Mouse (Mus musculus): ENCODE measurements at regions not wholly inside any gene's neighbourhood (a gene's known extent, or its start where the extent isn't known, plus 50 kb on each side); places are given as distances from the start of the nearest gene placed in this dataset.
A peak's percentile ranks its signal among the peaks of the same experiment; 100 is the strongest.

GRCm38 (mm10) chr11:113031405-113031804, 249.4 kb downstream of the Sox9 start:
- DNase-seq, result no peak

GRCm38 (mm10) chr11:113032487-113033228, 250.6 kb downstream of the Sox9 start:
- no peak for DNase-seq

- DNase-seq, result no peak
These were observed 252.9 kb downstream of the Sox9 start for GRCm38 (mm10) chr11:113034911-113035310.

GRCm38 (mm10) chr11:113037736-113038135, 255.7 kb downstream of the Sox9 start:
- no peak for DNase-seq

- DNase-seq, result no peak
These were observed 260.7 kb downstream of the Sox9 start for GRCm38 (mm10) chr11:113042710-113043109.

DNA sequence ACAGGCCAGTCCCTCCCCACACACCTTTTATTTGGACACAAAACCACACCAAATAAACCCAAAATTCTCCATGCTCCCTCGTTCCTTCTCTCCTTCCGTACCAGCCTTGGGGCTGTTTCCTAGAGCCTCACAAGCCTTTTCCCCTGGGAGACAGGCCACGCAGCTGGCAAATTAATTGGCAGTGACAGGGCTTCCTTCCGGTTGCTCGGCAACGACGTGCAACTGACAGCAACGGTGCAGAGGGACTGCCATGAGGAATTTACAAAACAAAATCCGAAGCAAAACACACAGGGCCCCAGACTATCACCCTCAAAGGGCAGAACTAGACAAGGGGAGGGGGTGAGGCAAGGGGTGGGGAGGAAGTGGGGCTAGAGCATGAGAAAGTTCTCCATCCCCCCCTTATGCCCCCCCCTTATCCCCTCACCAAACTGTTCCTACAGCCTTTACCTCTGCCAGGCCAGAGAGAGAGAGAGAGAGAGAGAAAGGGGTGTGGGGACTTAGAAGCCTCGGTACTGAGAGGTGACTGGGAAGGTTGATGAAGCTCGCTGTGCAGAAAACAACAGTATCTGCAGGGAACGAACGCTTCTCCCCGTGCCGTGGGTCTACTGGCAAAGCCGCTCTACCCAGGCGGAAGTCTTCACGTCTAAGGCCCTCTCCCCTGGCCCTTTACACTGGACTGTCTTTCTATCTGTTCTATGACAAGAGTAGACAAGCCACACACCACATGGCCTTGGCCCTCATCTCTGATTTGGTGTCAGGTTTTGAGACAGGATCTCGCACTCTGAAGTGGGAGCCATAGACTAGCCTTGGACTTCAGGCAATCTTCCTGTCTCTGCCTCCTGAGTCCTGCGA, 264.4 kb downstream of the Sox9 start:
- DNase-seq, result peak in 1 of 2 experiments; percentile 35

- no peak for DNase-seq
These were observed 266.1 kb downstream of the Sox9 start for GRCm38 (mm10) chr11:113048158-113048557.

- DNase-seq, result no peak
These were observed 267.6 kb downstream of the Sox9 start for GRCm38 (mm10) chr11:113049593-113049992.

GRCm38 (mm10) chr11:113052536-113052935, 270.5 kb downstream of the Sox9 start:
- DNase-seq, result no peak

GRCm38 (mm10) chr11:113056042-113056632, 274.1 kb downstream of the Sox9 start:
- DNase-seq, result no peak

DNA sequence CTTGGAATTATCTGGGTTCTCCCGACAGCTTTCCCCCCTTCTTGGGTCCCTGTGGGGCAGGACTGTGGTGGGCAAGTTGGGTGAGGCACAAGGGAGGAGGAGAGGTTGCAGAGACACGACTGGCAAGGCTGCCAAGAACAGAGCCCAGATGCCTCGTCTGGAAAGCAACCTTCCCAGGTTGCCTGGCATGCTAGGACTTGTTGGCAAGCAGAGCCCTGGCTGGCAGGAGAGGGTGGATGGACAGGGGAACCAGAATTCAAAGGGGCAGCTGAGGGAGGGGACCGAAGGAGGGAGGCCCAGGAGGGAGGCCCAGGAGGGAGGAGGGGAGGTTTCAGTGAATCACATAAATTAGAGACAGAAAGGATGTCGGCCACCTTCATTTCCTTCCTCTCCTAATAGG, 274.8 kb downstream of the Sox9 start:
- DNase-seq, result peak; percentile 63 to 72

DNA sequence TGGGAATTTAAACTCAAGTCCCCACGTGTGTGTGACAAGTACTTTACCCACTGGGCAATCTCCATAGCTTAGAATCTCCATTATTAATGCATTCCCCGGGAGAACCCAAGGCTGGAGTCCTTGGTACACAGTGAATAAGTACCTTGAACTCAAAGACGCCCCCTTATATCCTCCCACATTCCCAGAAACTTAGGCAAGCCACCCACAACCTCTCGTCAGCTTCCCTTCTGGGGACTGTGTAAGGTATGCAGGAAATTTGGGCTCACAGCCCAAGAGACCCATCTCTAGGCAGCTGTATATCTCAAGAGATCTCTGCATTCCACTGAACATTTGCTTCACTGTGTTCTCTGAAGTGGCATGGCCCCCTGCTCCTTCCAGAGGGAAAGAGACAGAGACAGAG, 288.3 kb downstream of the Sox9 start:
- no peak for DNase-seq

GRCm38 (mm10) chr11:113071942-113072341, 289.9 kb downstream of the Sox9 start:
- no peak for DNase-seq

DNA sequence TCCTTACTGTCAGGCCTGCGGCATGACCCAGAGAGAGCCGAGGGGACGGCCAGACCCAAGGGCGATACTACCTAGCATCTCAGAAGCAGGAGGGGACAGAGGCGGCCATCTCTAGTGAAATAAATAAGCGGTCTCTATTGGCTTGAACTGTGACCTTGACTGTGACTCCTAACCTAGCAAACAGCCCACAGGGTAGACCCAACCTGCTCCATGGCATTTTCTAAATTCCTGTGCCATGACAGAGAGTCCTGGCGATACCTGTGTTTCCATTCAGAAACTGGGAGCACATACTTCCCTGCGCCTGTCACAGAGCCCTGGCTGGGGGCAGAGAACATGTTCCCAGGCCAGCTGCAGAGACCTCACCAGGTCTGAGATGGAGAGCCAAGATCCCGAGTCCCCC, 292.3 kb downstream of the Sox9 start:
- no peak for DNase-seq

- no peak for DNase-seq
These were observed 294.3 kb downstream of the Sox9 start for GRCm38 (mm10) chr11:113076371-113076770.

DNA sequence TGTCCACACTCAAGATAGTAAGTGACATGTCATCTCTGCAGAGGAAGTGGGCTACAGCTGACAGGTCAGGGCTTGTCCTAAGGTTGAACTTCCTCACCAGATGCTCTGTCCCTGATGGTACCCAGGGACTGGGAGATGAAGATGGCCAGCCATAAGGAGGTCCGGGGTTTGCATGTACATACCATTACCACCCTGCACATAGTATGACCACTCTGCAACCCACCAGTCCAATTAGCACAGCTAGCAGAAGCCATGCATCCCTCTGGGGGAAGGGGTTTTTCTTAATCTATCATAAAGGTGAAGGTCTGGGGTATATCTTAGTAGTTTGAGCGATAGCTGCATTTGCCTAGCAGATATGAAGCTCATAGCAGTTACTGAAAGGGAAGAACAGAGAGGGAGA, 298.3 kb downstream of the Sox9 start:
- DNase-seq, result no peak

DNA sequence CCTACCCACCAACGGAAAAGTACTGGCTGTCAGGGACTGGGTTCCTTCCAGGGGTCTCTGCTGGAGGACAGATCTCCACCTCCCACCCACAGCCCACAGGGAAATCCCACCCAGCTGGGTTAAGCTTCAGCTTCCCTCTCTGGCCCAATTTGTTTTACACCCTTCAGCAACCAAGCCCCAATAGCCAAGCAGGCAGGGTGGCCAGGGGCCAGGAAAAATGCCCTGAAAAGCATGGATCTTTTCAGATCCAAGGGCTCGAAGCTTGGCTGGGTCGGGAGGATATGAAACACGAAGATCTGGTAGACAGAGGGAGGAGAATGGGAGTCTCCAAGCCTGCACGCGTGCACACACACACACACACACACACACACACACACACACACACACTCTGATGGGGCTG, 302.4 kb downstream of the Sox9 start:
- DNase-seq, result peak in 1 of 2 experiments; percentile 33

- DNase-seq, result no peak
These were observed 303.5 kb downstream of the Sox9 start for GRCm38 (mm10) chr11:113085556-113085955.

DNA sequence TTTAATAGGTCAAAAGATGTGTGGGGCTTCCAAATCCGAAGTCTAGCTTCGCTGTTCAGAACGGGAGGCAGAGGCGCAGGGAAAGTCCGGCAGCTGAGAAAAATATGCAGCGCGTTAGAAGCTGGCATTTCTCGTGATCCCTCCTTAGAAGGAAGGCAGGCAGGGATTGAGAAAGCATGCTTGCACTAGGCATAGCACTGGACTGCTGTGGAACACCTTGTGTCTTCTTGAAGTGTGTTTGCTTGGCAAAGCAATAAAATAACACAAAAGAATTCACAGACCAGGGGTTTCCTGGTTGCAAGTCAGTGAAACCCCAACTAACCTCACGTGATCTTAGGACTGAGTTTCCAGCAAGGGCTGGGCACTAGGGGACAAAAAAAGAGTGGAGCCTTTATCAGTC, 305.1 kb downstream of the Sox9 start:
- DNase-seq, result no peak

- no peak for DNase-seq
These were observed 307.8 kb downstream of the Sox9 start for GRCm38 (mm10) chr11:113089637-113090351.

GRCm38 (mm10) chr11:113091901-113092568, 310.0 kb downstream of the Sox9 start:
- DNase-seq, result no peak

DNA sequence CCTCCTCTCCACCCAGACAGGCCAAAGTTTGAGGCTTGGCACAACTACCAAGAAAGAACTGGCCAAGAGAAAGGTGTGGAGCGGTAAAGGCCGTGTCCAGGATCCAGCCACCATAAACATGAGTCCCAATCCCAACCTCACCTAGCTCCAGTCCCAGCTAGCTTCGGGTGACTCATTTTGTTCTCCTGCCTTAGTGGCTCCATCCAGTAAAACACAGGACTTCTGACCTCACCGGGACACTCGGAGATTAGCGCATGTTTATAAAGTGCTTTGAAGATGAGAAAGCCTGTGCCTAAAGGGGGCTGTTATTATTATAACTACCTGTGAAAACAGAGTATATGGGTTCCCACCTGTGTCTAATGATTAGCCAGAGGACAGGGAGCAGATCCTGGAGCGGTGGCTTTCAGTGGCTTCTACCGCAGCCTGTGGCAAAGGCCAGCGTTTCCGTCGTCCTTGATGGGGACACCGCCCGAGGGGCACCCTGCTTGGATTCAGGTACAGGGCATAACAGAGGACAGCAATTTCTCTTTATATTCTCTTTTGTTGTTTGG, 311.9 kb downstream of the Sox9 start:
- no peak for DNase-seq

Data from cerebellum, postnatal 25 days (tissue).